Mouse (Mus musculus): ENCODE data around the gene Gm8138. TPM values are rescaled to one million over a fixed set of nuclear protein-coding genes. Genes with fewer than 3 reads are reported as not detected.
"Not testable (repeated sequence)": the region's sequence is repeated elsewhere in the genome, so short reads cannot be mapped to it uniquely, and the experiment has no call there.

The Gm8138 gene
- total RNA-seq (2014; rRNA removed; ENCODE audit: low replicate concordance): not detected in 2 replicates
- polyA plus RNA-seq (2015; fragmentation: Nextera tagmentation; extraction: Ambion mirVana): not detected in 2 replicates

DNA sequence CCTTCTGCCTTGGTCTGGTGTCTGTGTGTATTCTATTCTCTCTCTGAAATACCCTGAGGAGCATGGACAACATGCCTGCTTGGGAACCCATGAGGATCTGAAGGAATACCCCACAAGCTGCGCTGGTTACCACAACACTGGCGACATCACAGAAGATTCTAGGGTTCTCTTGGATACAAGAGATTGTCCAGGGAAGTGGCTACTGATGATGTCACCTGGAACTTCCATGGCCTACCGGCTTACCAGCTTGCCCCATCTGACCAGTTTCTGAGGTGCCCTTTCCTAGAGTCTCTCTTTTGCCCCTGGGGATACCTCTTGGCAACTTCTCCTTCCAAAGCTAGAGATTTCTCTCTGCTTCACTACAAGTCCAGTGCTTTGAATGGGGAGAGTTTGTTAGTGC, at the start of gene Gm8138:
Gene Gm8138, minus strand, starts transcription at position 101 of the 400 bp plus-strand sequence.
- not testable (repeated sequence) for H3K27ac ChIP-seq (ENCODE audit: low read depth); H3K9ac ChIP-seq (replicated peaks; ENCODE audit: low read depth, low read length); H3K4me3 ChIP-seq (ENCODE audit: low read depth, low read length); H3K4me2 ChIP-seq (ENCODE audit: low read depth, low read length); DNase-seq (ENCODE audit: low spot score); ATAC-seq (ENCODE audit: insufficient read depth, low read depth); H3K9me3 ChIP-seq (replicated peaks; ENCODE audit: control insufficient read depth, low read length); H3K27me3 ChIP-seq (ENCODE audit: control insufficient read depth, insufficient read depth, low read length); H3K4me1 ChIP-seq (ENCODE audit: control insufficient read depth, insufficient read depth); H3K36me3 ChIP-seq (replicated peaks; ENCODE audit: control insufficient read depth, insufficient read depth, low read length)
- no CpG with 5 or more reads among the region's 3 CpGs for WGBS

DNA sequence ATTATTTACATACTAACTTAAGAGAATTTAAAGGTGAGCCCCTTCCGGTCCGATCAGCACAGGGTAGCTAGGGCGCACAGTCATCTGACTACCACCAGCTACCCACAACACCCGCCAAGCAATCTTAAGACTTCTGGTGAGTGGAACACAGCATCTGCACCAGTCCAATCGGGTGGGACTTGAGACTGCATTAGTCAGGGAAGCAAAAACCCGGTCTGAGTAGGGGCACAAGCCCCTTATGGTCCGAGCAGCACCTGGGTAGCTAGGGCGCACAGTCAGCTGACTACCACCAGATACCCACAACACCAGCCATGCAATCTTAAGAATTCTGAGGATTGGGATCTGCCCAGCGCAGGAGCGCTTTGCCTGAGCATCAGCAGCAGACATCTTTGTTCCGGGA, 54.4 kb downstream of the Gm8138 start:
- 71% methylated on average over 11 of the region's 11 CpGs for WGBS
- H3K27me3 ChIP-seq (ENCODE audit: control insufficient read depth, insufficient read depth, low read length); ATAC-seq (ENCODE audit: insufficient read depth, low read depth); H3K9me3 ChIP-seq (replicated peaks; ENCODE audit: control insufficient read depth, low read length); H3K27ac ChIP-seq (ENCODE audit: low read depth); H3K9ac ChIP-seq (replicated peaks; ENCODE audit: low read depth, low read length); H3K36me3 ChIP-seq (replicated peaks; ENCODE audit: control insufficient read depth, insufficient read depth, low read length); H3K4me2 ChIP-seq (ENCODE audit: low read depth, low read length); H3K4me3 ChIP-seq (ENCODE audit: low read depth, low read length); H3K4me1 ChIP-seq (ENCODE audit: control insufficient read depth, insufficient read depth); DNase-seq (ENCODE audit: low spot score): not testable (repeated sequence)

Other genes with a start within 250 kb of the Gm8138 start
- gene Gm7233, start 236.5 kb downstream of the Gm8138 start, total RNA-seq (2014; rRNA removed; ENCODE audit: low replicate concordance): not detected in 2 replicates
- not detected in 2 replicates for gene Gm7233, start 236.5 kb downstream of the Gm8138 start, polyA plus RNA-seq (2015; fragmentation: Nextera tagmentation; extraction: Ambion mirVana)
- not detected in 2 replicates for gene Gm8122, start 181.0 kb downstream of the Gm8138 start, total RNA-seq (2014; rRNA removed; ENCODE audit: low replicate concordance)
- not detected in 2 replicates for gene Gm8122, start 181.0 kb downstream of the Gm8138 start, polyA plus RNA-seq (2015; fragmentation: Nextera tagmentation; extraction: Ambion mirVana)
- not detected in 2 replicates for gene Gm8126, start 157.7 kb downstream of the Gm8138 start, total RNA-seq (2014; rRNA removed; ENCODE audit: low replicate concordance)
- not detected in 2 replicates for gene Gm8126, start 157.7 kb downstream of the Gm8138 start, polyA plus RNA-seq (2015; fragmentation: Nextera tagmentation; extraction: Ambion mirVana)
- not detected in 2 replicates for gene Gm9732, start 141.3 kb downstream of the Gm8138 start, total RNA-seq (2014; rRNA removed; ENCODE audit: low replicate concordance)
- gene Gm9732, start 141.3 kb downstream of the Gm8138 start, polyA plus RNA-seq (2015; fragmentation: Nextera tagmentation; extraction: Ambion mirVana): not detected in 2 replicates
- gene Gm8127, start 122.5 kb downstream of the Gm8138 start, total RNA-seq (2014; rRNA removed; ENCODE audit: low replicate concordance): not detected in 2 replicates
- not detected in 2 replicates for gene Gm8127, start 122.5 kb downstream of the Gm8138 start, polyA plus RNA-seq (2015; fragmentation: Nextera tagmentation; extraction: Ambion mirVana)
- gene 1700001F09Rik, start 68.5 kb downstream of the Gm8138 start, total RNA-seq (2014; rRNA removed; ENCODE audit: low replicate concordance): not detected in 2 replicates
- gene 1700001F09Rik, start 68.5 kb downstream of the Gm8138 start, polyA plus RNA-seq (2015; fragmentation: Nextera tagmentation; extraction: Ambion mirVana): not detected in 2 replicates
- gene Gm5799, start 127.2 kb upstream of the Gm8138 start, total RNA-seq (2014; rRNA removed; ENCODE audit: low replicate concordance): not detected in 2 replicates
- gene Gm5799, start 127.2 kb upstream of the Gm8138 start, polyA plus RNA-seq (2015; fragmentation: Nextera tagmentation; extraction: Ambion mirVana): not detected in 2 replicates
- gene Gm17654, start 162.8 kb upstream of the Gm8138 start, total RNA-seq (2014; rRNA removed; ENCODE audit: low replicate concordance): not detected in 2 replicates
- gene Gm17654, start 162.8 kb upstream of the Gm8138 start, polyA plus RNA-seq (2015; fragmentation: Nextera tagmentation; extraction: Ambion mirVana): not detected in 2 replicates
- not detected in 2 replicates for gene Gm10375, start 191.7 kb upstream of the Gm8138 start, total RNA-seq (2014; rRNA removed; ENCODE audit: low replicate concordance)
- gene Gm10375, start 191.7 kb upstream of the Gm8138 start, polyA plus RNA-seq (2015; fragmentation: Nextera tagmentation; extraction: Ambion mirVana): not detected in 2 replicates

All from heart, postnatal 0 days (tissue).